Mouse (Mus musculus): ENCODE results near the gene Efcab5. TPM values are rescaled to one million over a fixed set of nuclear protein-coding genes. Genes with fewer than 3 reads are reported as not detected.

Efcab5 gene
- total and polyA plus RNA-seq, 2 experiments from 2014 or later, result 0.51 to 0.78 TPM

DNA sequence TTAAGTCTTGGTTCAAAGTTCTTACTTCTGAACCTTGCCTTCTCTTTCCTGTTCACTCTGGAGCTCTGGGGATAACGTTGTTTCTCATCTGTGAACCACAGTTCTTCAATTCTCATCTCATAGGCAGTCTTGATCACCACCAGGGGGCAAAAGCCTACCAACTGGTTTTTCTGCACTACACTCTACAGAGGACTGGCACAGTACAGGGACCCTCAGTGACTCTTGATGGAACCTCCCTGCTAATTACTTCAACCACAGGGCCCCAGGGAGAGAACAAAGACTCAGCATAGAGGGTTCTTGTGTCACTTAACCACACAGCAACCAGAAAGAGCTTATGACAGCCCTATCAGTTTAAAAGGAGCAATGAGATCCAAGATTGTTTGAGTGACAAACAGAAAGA is 26.0 kb upstream of the Efcab5 start:
- Histone ChIP-seq H3K4me1 (ENCODE audit: insufficient read depth, low read length) (no peaks in the 10 kb centered on the region), H3K27ac (0 out of 2 replicates have a peak overlapping the region, but pooled peaks have one; percentile 6), H3K9me3 (ENCODE audit: low read length) (no peaks in the 10 kb centered on the region), H3K4me2 (ENCODE audit: low read depth, low read length) (peak overlapping the region; percentile 86), H3K9ac (replicated peaks; ENCODE audit: low read length) (no peak overlapping the region), H3K4me3 (ENCODE audit: low read length) (no peak overlapping the region), H3K27me3 (ENCODE audit: insufficient read depth, low read length) (no peaks in the 10 kb centered on the region), H3K36me3 (ENCODE audit: insufficient read depth, low read length) (no peaks in the 10 kb centered on the region)
- WGBS, result 0% methylated on average over 1 of the region's 1 CpGs
- peak; percentile 82 for TF ChIP-seq CTCF (IDR thresholded peaks at IDR 0.05; ENCODE audit: low read depth)
- peak; percentile 43; the same call in 1 of the 2 replicates for ATAC-seq
- DNase-seq (ENCODE audit: low spot score), result peak; percentile 85

DNA sequence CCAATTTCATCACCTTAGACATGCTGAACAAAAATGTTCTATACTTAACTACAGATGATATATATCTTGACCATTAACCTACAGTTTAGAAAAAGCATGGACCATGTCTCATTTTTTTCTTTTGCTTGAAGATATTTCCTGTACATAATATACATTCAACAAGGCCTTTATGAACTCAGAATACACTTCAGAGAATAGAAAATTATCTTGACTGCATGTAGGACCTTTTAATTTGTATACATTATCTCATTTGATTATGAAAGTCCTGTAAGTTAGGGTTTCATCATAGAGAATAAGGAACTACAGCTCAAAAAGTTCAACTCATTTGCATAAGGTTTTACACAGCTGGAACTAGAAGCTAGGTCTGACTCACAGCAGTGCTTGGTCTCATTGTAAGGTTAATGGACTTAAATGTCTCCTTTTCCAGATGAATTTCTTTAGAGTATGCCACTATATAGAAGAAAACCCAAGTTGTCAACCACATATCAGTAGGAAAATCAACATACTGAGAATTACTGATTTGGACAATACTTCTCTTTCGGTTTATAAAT is 25.4 kb upstream of the Efcab5 start:
- no peak for TF ChIP-seq CTCF (IDR thresholded peaks at IDR 0.05; ENCODE audit: low read depth)
- Histone ChIP-seq H3K36me3 (ENCODE audit: insufficient read depth, low read length) (no peaks in the 10 kb centered on the region), H3K9ac (replicated peaks; ENCODE audit: low read length) (no peak overlapping the region), H3K9me3 (ENCODE audit: low read length) (no peaks in the 10 kb centered on the region), H3K27ac (no peak overlapping the region), H3K4me1 (ENCODE audit: insufficient read depth, low read length) (no peaks in the 10 kb centered on the region), H3K4me2 (ENCODE audit: low read depth, low read length) (no peak overlapping the region), H3K4me3 (ENCODE audit: low read length) (no peak overlapping the region), H3K27me3 (ENCODE audit: insufficient read depth, low read length) (no peaks in the 10 kb centered on the region)
- ATAC-seq (no peak), DNase-seq (ENCODE audit: low spot score) (no peak)
- WGBS, result 97% methylated on average over 1 of the region's 1 CpGs

DNA sequence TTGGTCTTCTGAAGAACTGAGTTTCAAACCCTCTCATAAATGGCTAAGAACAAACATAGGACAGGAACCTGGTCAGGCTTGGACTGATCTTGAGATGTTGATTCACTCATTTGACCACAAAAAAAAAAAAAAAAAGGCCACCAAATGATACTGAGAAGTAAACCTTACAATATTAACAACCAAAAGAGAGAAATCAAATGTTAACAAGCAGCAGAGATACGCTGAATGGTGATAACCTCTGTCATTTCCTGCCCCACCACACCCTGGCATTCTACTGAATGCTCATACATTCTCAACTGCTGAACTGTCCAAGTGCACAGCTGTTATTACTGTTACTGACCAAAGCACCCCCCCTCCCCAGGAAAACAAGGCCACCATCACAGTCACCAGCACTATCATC is 11.9 kb upstream of the Efcab5 start:
- no peak for TF ChIP-seq CTCF (IDR thresholded peaks at IDR 0.05; ENCODE audit: low read depth)
- ATAC-seq (no peak), DNase-seq (ENCODE audit: low spot score) (no peak)
- Histone ChIP-seq H3K36me3 (ENCODE audit: insufficient read depth, low read length) (no peaks in the 10 kb centered on the region), H3K4me3 (ENCODE audit: low read length) (no peak overlapping the region), H3K9ac (replicated peaks; ENCODE audit: low read length) (no peak overlapping the region), H3K27me3 (ENCODE audit: insufficient read depth, low read length) (no peaks in the 10 kb centered on the region), H3K9me3 (ENCODE audit: low read length) (no peaks in the 10 kb centered on the region), H3K27ac (no peak overlapping the region), H3K4me2 (ENCODE audit: low read depth, low read length) (no peak overlapping the region), H3K4me1 (ENCODE audit: insufficient read depth, low read length) (no peaks in the 10 kb centered on the region)
- 89% methylated on average over 1 of the region's 1 CpGs for WGBS

DNA sequence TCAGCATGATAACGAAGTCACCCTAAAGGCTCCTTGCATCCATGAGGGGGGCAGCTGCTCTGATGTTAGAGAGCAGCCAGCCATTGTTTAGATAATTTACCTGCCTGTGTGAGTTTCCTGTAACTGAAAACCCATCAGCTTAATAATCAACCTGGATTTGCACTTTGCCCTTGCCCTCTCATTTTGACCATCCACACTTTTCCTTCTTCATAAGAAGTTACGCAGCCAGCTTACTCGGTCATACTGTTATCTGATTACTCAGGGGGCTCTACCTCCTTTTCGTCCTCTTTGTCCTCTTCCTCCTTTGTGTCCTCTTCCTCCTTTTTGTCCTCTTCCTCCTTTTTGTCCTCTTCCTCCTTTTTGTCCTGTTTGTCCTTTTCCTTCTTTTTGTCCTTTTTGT is 10.9 kb upstream of the Efcab5 start:
- H3K9ac ChIP-seq (replicated peaks; ENCODE audit: low read length), result no peak overlapping the region
- no peaks in the 10 kb centered on the region for H3K27me3 ChIP-seq (ENCODE audit: insufficient read depth, low read length)
- ATAC-seq, result no peak
- no peak for DNase-seq (ENCODE audit: low spot score)
- TF ChIP-seq CTCF (IDR thresholded peaks at IDR 0.05; ENCODE audit: low read depth), result no peak
- 50% methylated on average over 4 of the region's 4 CpGs for WGBS
- no peak overlapping the region for H3K4me3 ChIP-seq (ENCODE audit: low read length)
- H3K4me1 ChIP-seq (ENCODE audit: insufficient read depth, low read length), result no peaks in the 10 kb centered on the region
- no peaks in the 10 kb centered on the region for H3K9me3 ChIP-seq (ENCODE audit: low read length)
- H3K36me3 ChIP-seq (ENCODE audit: insufficient read depth, low read length), result no peaks in the 10 kb centered on the region
- no peak overlapping the region for H3K27ac ChIP-seq
- H3K4me2 ChIP-seq (ENCODE audit: low read depth, low read length), result no peak overlapping the region

DNA sequence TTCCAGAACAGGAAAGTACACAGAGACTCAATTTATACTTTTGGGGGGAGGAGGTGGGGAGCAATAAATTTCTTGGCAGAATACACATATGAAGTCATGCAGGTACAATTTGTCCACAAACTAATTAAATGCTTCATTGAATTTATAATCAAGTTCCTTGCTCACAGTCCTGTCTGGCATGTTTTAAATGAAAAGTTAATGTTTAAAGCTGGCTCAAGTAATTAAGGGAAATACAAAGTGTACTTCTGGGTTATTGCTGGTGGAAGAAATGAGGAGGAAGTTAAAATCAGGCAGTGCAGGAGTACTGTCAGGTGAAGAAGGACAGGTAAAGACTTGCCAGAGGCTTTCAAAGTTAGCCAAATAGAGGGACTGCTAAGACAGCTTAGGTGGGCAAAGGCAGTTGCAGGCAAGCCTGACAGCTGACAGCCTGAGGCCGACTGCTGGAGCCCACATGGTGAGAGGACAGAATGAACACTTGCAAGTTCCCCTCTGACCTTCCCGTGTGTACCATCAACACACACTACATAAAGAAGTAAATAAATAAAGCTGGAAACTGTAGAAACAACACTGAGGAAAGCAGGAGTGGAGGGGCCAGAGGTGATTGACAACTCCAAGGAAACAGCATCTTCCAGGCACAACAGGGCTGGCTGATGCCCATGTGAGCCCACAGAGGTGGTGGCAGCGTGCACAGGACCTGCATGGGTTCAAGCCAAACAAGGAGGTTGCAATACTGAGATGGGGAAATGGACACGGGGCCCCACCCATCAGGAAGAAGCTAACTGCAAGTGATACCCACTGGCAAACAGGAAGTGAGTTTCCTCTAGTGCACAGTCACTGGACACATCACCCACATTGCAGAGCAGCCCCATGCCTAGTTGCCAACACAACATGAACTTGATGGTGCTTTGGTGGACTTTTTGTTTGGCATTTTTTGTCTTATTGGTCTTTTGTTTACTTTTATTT is 7.7 kb upstream of the Efcab5 start:
- no peak overlapping the region for H3K4me2 ChIP-seq (ENCODE audit: low read depth, low read length)
- H3K9ac ChIP-seq (replicated peaks; ENCODE audit: low read length), result no peak overlapping the region
- H3K4me1 ChIP-seq (ENCODE audit: insufficient read depth, low read length), result no peaks in the 10 kb centered on the region
- H3K27me3 ChIP-seq (ENCODE audit: insufficient read depth, low read length), result no peaks in the 10 kb centered on the region
- no peak overlapping the region for H3K4me3 ChIP-seq (ENCODE audit: low read length)
- H3K27ac ChIP-seq, result no peak overlapping the region
- no peaks in the 10 kb centered on the region for H3K9me3 ChIP-seq (ENCODE audit: low read length)
- DNase-seq (ENCODE audit: low spot score) (no peak), ATAC-seq (no peak)
- no peaks in the 10 kb centered on the region for H3K36me3 ChIP-seq (ENCODE audit: insufficient read depth, low read length)
- 33% methylated on average over 4 of the region's 4 CpGs for WGBS
- TF ChIP-seq CTCF (IDR thresholded peaks at IDR 0.05; ENCODE audit: low read depth), result no peak

DNA sequence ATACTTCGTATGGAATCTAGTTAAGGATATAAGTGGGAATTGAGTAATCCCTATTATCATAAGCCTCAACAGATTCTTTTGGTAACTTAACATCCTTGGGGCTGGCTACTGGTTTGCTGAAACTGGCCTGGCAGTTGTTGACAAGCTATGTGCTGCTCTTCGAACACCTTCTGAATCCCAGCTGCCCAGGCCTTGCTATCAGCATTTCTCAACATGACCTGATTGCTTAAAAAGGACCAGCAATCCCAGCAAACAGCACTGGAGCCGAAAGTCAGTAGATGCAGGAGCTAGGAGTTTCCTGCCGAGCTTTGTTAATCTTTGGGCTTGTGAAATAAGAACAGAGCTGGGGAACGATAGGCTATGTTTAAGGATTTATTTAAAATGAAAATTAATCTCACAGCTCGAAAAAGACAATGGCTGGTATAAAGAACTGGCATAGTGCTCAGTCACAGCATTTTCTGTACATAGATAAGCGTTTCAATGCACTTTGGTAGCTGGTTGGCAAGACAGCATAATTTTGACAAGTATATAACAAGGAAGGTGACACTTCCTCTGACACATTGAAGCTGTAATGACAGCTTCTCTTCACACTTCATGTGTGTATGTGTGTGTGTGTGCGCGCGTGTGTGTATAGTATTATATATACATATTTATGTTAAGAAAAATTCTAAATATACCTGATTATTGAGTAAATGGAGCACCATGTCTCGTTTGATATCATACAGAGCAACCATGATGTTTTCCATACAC is 6.8 kb upstream of the Efcab5 start:
- Histone ChIP-seq H3K27ac (no peak overlapping the region), H3K4me2 (ENCODE audit: low read depth, low read length) (no peak overlapping the region), H3K36me3 (ENCODE audit: insufficient read depth, low read length) (no peaks in the 10 kb centered on the region), H3K9me3 (ENCODE audit: low read length) (no peaks in the 10 kb centered on the region), H3K4me3 (ENCODE audit: low read length) (no peak overlapping the region), H3K9ac (replicated peaks; ENCODE audit: low read length) (no peak overlapping the region), H3K27me3 (ENCODE audit: insufficient read depth, low read length) (no peaks in the 10 kb centered on the region), H3K4me1 (ENCODE audit: insufficient read depth, low read length) (no peaks in the 10 kb centered on the region)
- ATAC-seq, result no peak
- DNase-seq (ENCODE audit: low spot score), result no peak
- no peak for TF ChIP-seq CTCF (IDR thresholded peaks at IDR 0.05; ENCODE audit: low read depth)
- whole genome bisulfite sequencing, result 75% methylated on average over 11 of the region's 11 CpGs
